Mouse (Mus musculus) limb, embryonic 11.5 days (tissue): ENCODE measurements around the gene Caml. TPM values are rescaled to one million over a fixed set of nuclear protein-coding genes. Genes with fewer than 3 reads are reported as not detected.

Experiments used
- polyA plus RNA-seq: library from polyadenylated mRNA; unstranded; fragments of >200 nt; fragmentation: Nextera tagmentation; extraction: Ambion mirVana; gene quantifications from 2 replicates; pipeline ENCODE4 v1.2.1, GENCODE M21; 2014

Caml gene
- polyA plus RNA-seq, 1 experiment from 2014 or later: 56.3 TPM

Other genes starting within 250 kb of the Caml start
- not detected in 2 replicates for gene Slc34a1, start 224.8 kb upstream of the Caml start, polyA plus RNA-seq
- gene Pfn3, start 207.8 kb upstream of the Caml start, polyA plus RNA-seq: not detected in 2 replicates
- 0.17 TPM in 1 of 2 replicates, not detected in the other for gene F12, start 196.2 kb upstream of the Caml start, polyA plus RNA-seq
- 60.4 and 68.2 TPM in 2 replicates for gene Grk6, start 177.9 kb upstream of the Caml start, polyA plus RNA-seq
- 1.1 and 1.6 TPM in 2 replicates for gene Prr7, start 158.7 kb upstream of the Caml start, polyA plus RNA-seq
- 299 and 318 TPM in 2 replicates for gene Dbn1, start 134.9 kb upstream of the Caml start, polyA plus RNA-seq
- gene Pdlim7, start 109.3 kb upstream of the Caml start, polyA plus RNA-seq: 154 and 155 TPM in 2 replicates
- gene Dok3, start 93.7 kb upstream of the Caml start, polyA plus RNA-seq: 1.6 and 2.7 TPM in 2 replicates
- gene Ddx41, start 86.3 kb upstream of the Caml start, polyA plus RNA-seq: 82.5 and 84.0 TPM in 2 replicates
- 47.8 and 50.7 TPM in 2 replicates for gene Fam193b, start 51.9 kb upstream of the Caml start, polyA plus RNA-seq
- 54.9 and 60.9 TPM in 2 replicates for gene Tmed9, start 49.3 kb upstream of the Caml start, polyA plus RNA-seq
- 16.9 and 21.3 TPM in 2 replicates for gene B4galt7, start 23.1 kb upstream of the Caml start, polyA plus RNA-seq
- 60.8 and 61.8 TPM in 2 replicates for gene Ddx46, start 12.0 kb downstream of the Caml start, polyA plus RNA-seq
- 75.6 and 84.4 TPM in 2 replicates for gene B230219D22Rik, start 70.1 kb downstream of the Caml start, polyA plus RNA-seq
- 85.9 and 91.7 TPM in 2 replicates for gene Txndc15, start 91.6 kb downstream of the Caml start, polyA plus RNA-seq
- 44.7 and 44.9 TPM in 2 replicates for gene Pcbd2, start 104.4 kb downstream of the Caml start, polyA plus RNA-seq
- 0.19 TPM in 1 of 2 replicates, not detected in the other for gene Catsper3, start 161.6 kb downstream of the Caml start, polyA plus RNA-seq
- gene Pitx1, start 213.2 kb downstream of the Caml start, polyA plus RNA-seq: 155 and 197 TPM in 2 replicates